Mouse (Mus musculus) heart, adult 2 months (tissue): ENCODE data around the gene Smg6. TPM values are rescaled to one million over a fixed set of nuclear protein-coding genes. Genes with fewer than 3 reads are reported as not detected.

Source experiments
- DNase-seq, 2 experiments: peaks; one replicate each; pipeline ENCODE4 v3.0.0; 2021
- H3K27ac ChIP-seq: fragments of 200-600 bp; 2 replicates; pipeline ENCODE4 v1.8.1; 2022
- H3K27me3 ChIP-seq: fragments of 200-500 bp; 2 replicates; pipeline ENCODE4 v1.6.1; 2012; ENCODE audit warnings: mild to moderate bottlenecking, low read length, inconsistent platforms, mixed read lengths; ENCODE audit not compliant: control insufficient read depth, insufficient read depth
- H3K36me3 ChIP-seq: fragments of 200-500 bp; 2 replicates; pipeline ENCODE4 v1.6.1; 2012; ENCODE audit warnings: low read length, inconsistent platforms; ENCODE audit not compliant: control insufficient read depth, insufficient read depth
- H3K4me1 ChIP-seq: fragments of 200-500 bp; 2 replicates; pipeline ENCODE4 v1.6.1; 2011; ENCODE audit warnings: low read length; ENCODE audit not compliant: control insufficient read depth, insufficient read depth
- H3K4me3 ChIP-seq: fragments of 200-600 bp; 2 replicates; pipeline ENCODE4 v1.8.1; 2022
- H3K79me2 ChIP-seq: fragments of 200-500 bp; replicated peaks from 2 replicates; pipeline ENCODE4 v1.6.1; 2012; ENCODE audit warnings: mild to moderate bottlenecking, inconsistent platforms, low read length, moderate library complexity, mixed read lengths; ENCODE audit not compliant: control insufficient read depth, insufficient read depth
- H3K9ac ChIP-seq: fragments of 200-500 bp; 2 replicates; pipeline ENCODE4 v1.6.1; 2012; ENCODE audit warnings: low read depth, mild to moderate bottlenecking, control low read depth, inconsistent platforms, low read length, mixed read lengths
- CTCF ChIP-seq: fragments of 200-600 bp; IDR thresholded peaks from 2 replicates; pipeline ENCODE4 v1.8.1; 2022; ENCODE audit warnings: antibody characterized with exemption, mild to moderate bottlenecking, moderate library complexity
- EP300 ChIP-seq: fragments of 200-500 bp; IDR thresholded peaks from 2 replicates; pipeline ENCODE4 v1.6.1; 2011; ENCODE audit warnings: low read depth, low read length, control low read depth; ENCODE audit not compliant: insufficient read depth
- POLR2A ChIP-seq: fragments of 200-500 bp; IDR thresholded peaks from 2 replicates; pipeline ENCODE4 v1.6.1; 2011; ENCODE audit warnings: mild to moderate bottlenecking, low read depth, low read length, control low read depth; ENCODE audit not compliant: insufficient read depth
- WGBS: fragments of 180-500 bp; shearing (Covaris S2); methylation state at CpG from one replicate; pipeline ENCODE4 v1.1.7; 2018; 5-methylcytosine and 5-hydroxymethylcytosine counted together
- intact Hi-C: fragments of 180-260 bp; cut with DNase I; formaldehyde crosslinking; loops from one replicate; pipeline ENCODE4 v1.15.1; 2025
- polyA plus RNA-seq: library from polyadenylated mRNA; depleted of rRNA; stranded (reverse); fragments of >200 nt; gene quantifications from 2 replicates; pipeline ENCODE4 v1.2.3, GENCODE M21; 2012
- total RNA-seq, 2 experiments: library from RNA; stranded (reverse); gene quantifications; 2 replicates each; pipeline ENCODE4 v1.2.3; 2021

Smg6 gene
- total and polyA plus RNA-seq, 3 experiments, result 17.8 to 19.5 (median 18.1) TPM

- Histone ChIP-seq H3K4me3 (no peak overlapping the region), H3K36me3 (no peaks in the 10 kb centered on the region), H3K27me3 (no peaks in the 10 kb centered on the region), H3K27ac (no peak overlapping the region), H3K79me2 (no peaks in the 10 kb centered on the region), H3K4me1 (no peaks in the 10 kb centered on the region), H3K9ac (no peak overlapping the region)
- no peak for TF ChIP-seq POLR2A
- peak; percentile 87 for TF ChIP-seq CTCF
- no peak for DNase-seq
- intact Hi-C loops, result loop anchor here (1.0 to 5.0 kb wide), 3 partner anchors 36 to 344 kb away; no protein-coding TSS in a partner anchor
- WGBS, result 73% methylated on average over 3 of the region's 3 CpGs
Measured at GRCm38 (mm10) chr11:74946348-74946747, 20.7 kb downstream of the Smg6 start.

- no peak overlapping the region for H3K9ac ChIP-seq
- no peak overlapping the region for H3K4me3 ChIP-seq
- DNase-seq, result no peak
- TF ChIP-seq POLR2A, result no peak
- TF ChIP-seq CTCF, result no peak
- no peak for TF ChIP-seq EP300
- no peak overlapping the region for H3K27ac ChIP-seq
- H3K36me3 ChIP-seq, result no peaks in the 10 kb centered on the region
- no peaks in the 10 kb centered on the region for H3K4me1 ChIP-seq
- H3K79me2 ChIP-seq, result no peaks in the 10 kb centered on the region
- no peaks in the 10 kb centered on the region for H3K27me3 ChIP-seq
- intact Hi-C loops, result no loop called here
Measured at GRCm38 (mm10) chr11:74954901-74955300, 29.3 kb downstream of the Smg6 start.

- H3K4me1 ChIP-seq, result no peaks in the 10 kb centered on the region
- no peaks in the 10 kb centered on the region for H3K79me2 ChIP-seq
- H3K27me3 ChIP-seq, result no peaks in the 10 kb centered on the region
- TF ChIP-seq POLR2A (no peak), CTCF (no peak), EP300 (no peak)
- no peak overlapping the region for H3K9ac ChIP-seq
- H3K27ac ChIP-seq, result no peak overlapping the region
- no peaks in the 10 kb centered on the region for H3K36me3 ChIP-seq
- H3K4me3 ChIP-seq, result no peak overlapping the region
- DNase-seq, result no peak
- intact Hi-C loops, result no loop called here
Measured at GRCm38 (mm10) chr11:74956006-74956405, 30.4 kb downstream of the Smg6 start.

- Histone ChIP-seq H3K4me3 (no peak overlapping the region), H3K36me3 (no peaks in the 10 kb centered on the region), H3K4me1 (no peaks in the 10 kb centered on the region), H3K27me3 (no peaks in the 10 kb centered on the region), H3K27ac (no peak overlapping the region), H3K79me2 (no peaks in the 10 kb centered on the region), H3K9ac (no peak overlapping the region)
- 94% methylated on average over 2 of the region's 2 CpGs for WGBS
- DNase-seq, result no peak
- intact Hi-C loops, result no loop called here
- TF ChIP-seq EP300 (no peak), POLR2A (no peak), CTCF (no peak)
Measured at GRCm38 (mm10) chr11:74957600-74957999, 32.0 kb downstream of the Smg6 start.

GRCm38 (mm10) chr11:74959501-74959900 lies 33.9 kb downstream of the Smg6 start:
- H3K36me3 ChIP-seq, result peaks cover 3% of the 10 kb centered on the region; the same call in 1 of the 2 replicates
- no peaks in the 10 kb centered on the region for H3K27me3 ChIP-seq
- H3K79me2 ChIP-seq, result no peaks in the 10 kb centered on the region
- DNase-seq, result no peak
- H3K4me1 ChIP-seq, result peaks cover 4% of the 10 kb centered on the region
- no peak for TF ChIP-seq EP300
- TF ChIP-seq POLR2A, result no peak
- TF ChIP-seq CTCF, result no peak
- H3K9ac ChIP-seq, result no peak overlapping the region
- intact Hi-C loops, result no loop called here
- H3K4me3 ChIP-seq, result no peak overlapping the region
- no peak overlapping the region for H3K27ac ChIP-seq
- WGBS, result 80% methylated on average over 2 of the region's 2 CpGs

- no peaks in the 10 kb centered on the region for H3K27me3 ChIP-seq
- H3K9ac ChIP-seq, result no peak overlapping the region
- H3K4me1 ChIP-seq, result peaks cover 4% of the 10 kb centered on the region
- no peak overlapping the region for H3K27ac ChIP-seq
- H3K36me3 ChIP-seq, result peaks cover 3% of the 10 kb centered on the region; the same call in 1 of the 2 replicates
- no peaks in the 10 kb centered on the region for H3K79me2 ChIP-seq
- DNase-seq, result no peak
- H3K4me3 ChIP-seq, result no peak overlapping the region
- intact Hi-C loops, result no loop called here
- TF ChIP-seq EP300 (no peak), POLR2A (no peak), CTCF (no peak)
- 89% methylated on average over 9 of the region's 9 CpGs for WGBS
Measured at GRCm38 (mm10) chr11:74960031-74960551, 34.5 kb downstream of the Smg6 start.
